Comparison of ENCODE assay signal across 8 mouse cellular contexts in the genomic region with DNA sequence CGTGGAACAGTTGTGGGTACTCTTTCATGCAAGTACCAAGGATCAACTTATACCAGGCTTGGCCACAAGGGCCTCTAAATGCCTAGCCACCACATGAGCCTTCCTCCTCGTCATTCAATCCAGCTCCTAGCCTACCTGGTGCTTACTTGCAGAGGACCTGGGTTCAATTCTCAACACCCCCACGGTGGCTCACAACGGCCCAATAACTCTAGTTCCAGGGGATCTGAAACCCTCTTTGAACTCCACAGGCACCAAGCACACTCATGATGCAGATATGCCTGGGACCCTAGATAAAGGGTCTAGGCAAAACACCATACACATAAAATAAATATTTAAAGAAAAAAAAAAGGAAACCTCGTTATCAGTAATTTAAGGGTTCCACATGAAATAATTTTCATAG. TPM values are rescaled to one million over a fixed set of nuclear protein-coding genes. Genes with fewer than 3 reads are reported as not detected.
DNase-seq lines count a peak whose midpoint lies in the region; ATAC-seq and TF ChIP-seq lines count a peak whose summit lies in the region.

No protein-coding gene starts in this region.

- peak; percentile 46 for TF ChIP-seq CTCF in intestine, postnatal 0 days (IDR thresholded peaks at IDR 0.05; ENCODE audit: low read depth)

- H3K27ac ChIP-seq in kidney, embryonic 15.5 days = no peak overlapping the region
- H3K27ac ChIP-seq in embryonic facial prominence, embryonic 15.5 days (replicated peaks) = no peak overlapping the region
- no peak overlapping the region for H3K27ac ChIP-seq in intestine, postnatal 0 days (ENCODE audit: low read depth, low read length)

- no peak for ATAC-seq in kidney, embryonic 15.5 days (replicated peaks; ENCODE audit: low FRiP score)
- ATAC-seq in embryonic facial prominence, embryonic 15.5 days (ENCODE audit: insufficient number of reproducible peaks, low FRiP score, low TSS enrichment, low read depth) = no peak
- no peak for ATAC-seq in intestine, postnatal 0 days

- peaks cover 5% of the 10 kb centered on the region; the same call in 1 of the 2 replicates for H3K36me3 ChIP-seq in kidney, embryonic 15.5 days
- no peaks in the 10 kb centered on the region for H3K36me3 ChIP-seq in embryonic facial prominence, embryonic 15.5 days
- peaks cover 4% of the 10 kb centered on the region; the same call in 1 of the 2 replicates for H3K36me3 ChIP-seq in intestine, postnatal 0 days (ENCODE audit: control insufficient read depth, insufficient read depth)

- no peaks in the 10 kb centered on the region for H3K9me3 ChIP-seq in kidney, embryonic 15.5 days (replicated peaks)
- no peaks in the 10 kb centered on the region for H3K9me3 ChIP-seq in embryonic facial prominence, embryonic 15.5 days (replicated peaks)
- H3K9me3 ChIP-seq in intestine, postnatal 0 days (ENCODE audit: control insufficient read depth) = no peaks in the 10 kb centered on the region

- peak overlapping the region; percentile 98 for H3K4me3 ChIP-seq in kidney, embryonic 15.5 days (replicated peaks)
- H3K4me3 ChIP-seq in embryonic facial prominence, embryonic 15.5 days (replicated peaks) = peak overlapping the region; percentile 97
- H3K4me3 ChIP-seq in intestine, postnatal 0 days (ENCODE audit: low read depth, low read length) = peak overlapping the region; percentile 93

- H3K27me3 ChIP-seq in kidney, embryonic 15.5 days = no peaks in the 10 kb centered on the region
- no peaks in the 10 kb centered on the region for H3K27me3 ChIP-seq in embryonic facial prominence, embryonic 15.5 days
- H3K27me3 ChIP-seq in intestine, postnatal 0 days (replicated peaks; ENCODE audit: control insufficient read depth, insufficient read depth, low read length) = no peaks in the 10 kb centered on the region

- H3K9ac ChIP-seq in kidney, embryonic 15.5 days = peak overlapping the region; percentile 83
- no peak overlapping the region for H3K9ac ChIP-seq in embryonic facial prominence, embryonic 15.5 days
- peak overlapping the region; percentile 89 for H3K9ac ChIP-seq in intestine, postnatal 0 days (ENCODE audit: low read depth, low read length)

- peaks cover 24% of the 10 kb centered on the region for H3K4me1 ChIP-seq in kidney, embryonic 15.5 days
- peaks cover 21% of the 10 kb centered on the region for H3K4me1 ChIP-seq in embryonic facial prominence, embryonic 15.5 days
- peaks cover 8% of the 10 kb centered on the region; the same call in 1 of the 2 replicates for H3K4me1 ChIP-seq in intestine, postnatal 0 days (replicated peaks; ENCODE audit: control insufficient read depth, insufficient read depth, low read length)

- H3K4me2 ChIP-seq in kidney, embryonic 15.5 days = peak overlapping the region; percentile 80
- peak overlapping the region; percentile 59 for H3K4me2 ChIP-seq in embryonic facial prominence, embryonic 15.5 days (replicated peaks)
- H3K4me2 ChIP-seq in intestine, postnatal 0 days (replicated peaks; ENCODE audit: low read depth) = peak overlapping the region; percentile 87

- 62% methylated on average over 5 of the region's 5 CpGs for WGBS in kidney, embryonic 15.5 days
- 38% methylated on average over 5 of the region's 5 CpGs for WGBS in embryonic facial prominence, embryonic 15.5 days
- 41% methylated on average over 5 of the region's 5 CpGs for WGBS in intestine, postnatal 0 days

- DNase-seq in kidney, postnatal 10 days = no peak
- peak; percentile 49 for DNase-seq in MN1 (ENCODE audit: low spot score)
- DNase-seq in naive thymus-derived CD4-positive, alpha-beta T cell, adult 2 months (ENCODE audit: low read depth) = peak; percentile 62
- DNase-seq in frontal cortex, postnatal 14 days (ENCODE audit: low spot score in 2 of 2) = no peak
- DNase-seq in adrenal gland, postnatal 4 days (ENCODE audit: low spot score in 2 of 2) = no peak

RNA-seq across cellular contexts. Expression of a gene that starts 1.3 kb away (rescaled TPM):
- polyA plus RNA-seq in kidney, embryonic 15.5 days (2015; fragmentation: Nextera tagmentation; extraction: Ambion mirVana) = 136 and 141 TPM in 2 replicates
- polyA plus RNA-seq in embryonic facial prominence, embryonic 15.5 days (2015; fragmentation: Nextera tagmentation; extraction: Ambion mirVana) = 153 TPM in 2 replicates
- polyA plus RNA-seq in intestine, postnatal 0 days (2015; fragmentation: Nextera tagmentation; extraction: Ambion mirVana) = 86.9 and 88.1 TPM in 2 replicates
- total RNA-seq in adrenal gland, postnatal 4 days (2021) = 100 to 1,000 TPM in 1 of 2 experiments, 10 to 100 TPM in 1; 99.2 to 104 TPM

RNA-seq across cellular contexts. Expression of a gene that starts 13.6 kb away (rescaled TPM):
- polyA plus RNA-seq in kidney, embryonic 15.5 days (2015; fragmentation: Nextera tagmentation; extraction: Ambion mirVana) = 28.1 and 31.6 TPM in 2 replicates
- 31.0 and 33.1 TPM in 2 replicates for polyA plus RNA-seq in embryonic facial prominence, embryonic 15.5 days (2015; fragmentation: Nextera tagmentation; extraction: Ambion mirVana)
- polyA plus RNA-seq in intestine, postnatal 0 days (2015; fragmentation: Nextera tagmentation; extraction: Ambion mirVana) = 6.4 and 6.6 TPM in 2 replicates
- total RNA-seq in adrenal gland, postnatal 4 days (2021) = 10 to 100 TPM; 23.3 to 26.1 TPM

RNA-seq across cellular contexts. Expression of a gene that starts 45.8 kb away (rescaled TPM):
- 7.3 and 7.9 TPM in 2 replicates for polyA plus RNA-seq in kidney, embryonic 15.5 days (2015; fragmentation: Nextera tagmentation; extraction: Ambion mirVana)
- polyA plus RNA-seq in embryonic facial prominence, embryonic 15.5 days (2015; fragmentation: Nextera tagmentation; extraction: Ambion mirVana) = 7.1 and 7.6 TPM in 2 replicates
- polyA plus RNA-seq in intestine, postnatal 0 days (2015; fragmentation: Nextera tagmentation; extraction: Ambion mirVana) = 2.4 and 2.6 TPM in 2 replicates
- total RNA-seq in adrenal gland, postnatal 4 days (2021) = 10 to 100 TPM; 57.5 to 61.5 TPM

Comparison
In these comparisons a context has a peak if more than half of its experiments do, and no peak if none do; other contexts are left out.
1. DNase-seq: peak in MN1 (single experiment) and naive thymus-derived CD4-positive, alpha-beta T cell, adult 2 months (single experiment); none in kidney, postnatal 10 days (single experiment), frontal cortex, postnatal 14 days (0 of 2) and adrenal gland, postnatal 4 days (0 of 2).
2. Peak in every context shown above with its lines, with median percentiles within 50 percentile points of each other: H3K4me2 ChIP-seq and H3K4me3 ChIP-seq.